Mouse (Mus musculus) heart, embryonic 16.5 days (tissue): ENCODE measurements around the gene Atg4c. TPM values are rescaled to one million over a fixed set of nuclear protein-coding genes. Genes with fewer than 3 reads are reported as not detected.
A peak's percentile ranks its signal among the peaks of the same experiment; 100 is the strongest.

Experiments
- ATAC-seq: fragments of 200-750 bp; cut with Nextera tagmentation; replicated peaks from 2 replicates; pipeline ENCODE4 v1.8.0; 2017; ENCODE audit warnings: moderate number of reproducible peaks; ENCODE audit not compliant: insufficient read depth, low FRiP score; ENCODE audit errors: extremely low read depth
- H3K27ac ChIP-seq: fragments of 300-500 bp; sonication (generic); 2 replicates; pipeline ENCODE4 v1.5.1; 2014; ENCODE audit warnings: mild to moderate bottlenecking, low read length, control low read depth, moderate library complexity
- H3K27me3 ChIP-seq: fragments of 300-500 bp; sonication (generic); 2 replicates; pipeline ENCODE4 v1.6.1; 2014; ENCODE audit warnings: low read length, mixed read lengths; ENCODE audit not compliant: control insufficient read depth, insufficient read depth
- H3K36me3 ChIP-seq: fragments of 300-500 bp; sonication (generic); 2 replicates; pipeline ENCODE4 v1.6.1; 2014; ENCODE audit not compliant: control insufficient read depth, insufficient read depth
- H3K4me1 ChIP-seq: fragments of 300-500 bp; sonication (generic); 2 replicates; pipeline ENCODE4 v1.6.1; 2014; ENCODE audit warnings: low read length, mixed read lengths; ENCODE audit not compliant: control insufficient read depth, insufficient read depth
- H3K4me2 ChIP-seq: fragments of 300-500 bp; sonication (generic); 2 replicates; pipeline ENCODE4 v1.6.1; 2014; ENCODE audit warnings: low read depth, mild to moderate bottlenecking, control low read depth, low read length
- H3K4me3 ChIP-seq: fragments of 300-500 bp; sonication (generic); 2 replicates; pipeline ENCODE4 v1.5.1; 2014; ENCODE audit warnings: mild to moderate bottlenecking, control low read depth, low read length
- H3K9ac ChIP-seq: fragments of 300-500 bp; sonication (generic); 2 replicates; pipeline ENCODE4 v1.6.1; 2014; ENCODE audit warnings: low read length, control low read depth
- H3K9me3 ChIP-seq: fragments of 300-500 bp; sonication (generic); replicated peaks from 2 replicates; pipeline ENCODE4 v1.6.1; 2016; ENCODE audit warnings: low read length; ENCODE audit not compliant: control insufficient read depth
- WGBS: fragments of 180-500 bp; shearing (Covaris S2); extraction: QIAGEN DNeasy Blood & Tissue Kit; methylation state at CpG from one replicate; pipeline ENCODE4 v1.1.7; 2014; 5-methylcytosine and 5-hydroxymethylcytosine counted together
- polyA plus RNA-seq: library from polyadenylated mRNA; unstranded; fragments of >200 nt; fragmentation: Nextera tagmentation; extraction: Ambion mirVana; gene quantifications from 2 replicates; pipeline ENCODE4 v1.2.1, GENCODE M21; 2015

The Atg4c gene
- polyA plus RNA-seq, 1 experiment from 2014 or later: 10.7 TPM

- Histone ChIP-seq H3K9ac (no peak overlapping the region), H3K27ac (no peak overlapping the region), H3K36me3 (no peaks in the 10 kb centered on the region), H3K4me3 (no peak overlapping the region), H3K4me1 (peaks cover 6% of the 10 kb centered on the region), H3K27me3 (no peaks in the 10 kb centered on the region), H3K9me3 (no peaks in the 10 kb centered on the region), H3K4me2 (no peak overlapping the region)
- ATAC-seq: no peak
- WGBS: 67% methylated on average over 9 of the region's 9 CpGs
These were observed 11.9 kb upstream of the Atg4c start for GRCm38 (mm10) chr4:99181739-99182419.

GRCm38 (mm10) chr4:99182660-99183431, 10.9 kb upstream of the Atg4c start:
- Histone ChIP-seq H3K27ac (no peak overlapping the region), H3K4me3 (no peak overlapping the region), H3K4me2 (no peak overlapping the region), H3K27me3 (no peaks in the 10 kb centered on the region), H3K36me3 (no peaks in the 10 kb centered on the region), H3K9ac (no peak overlapping the region), H3K4me1 (peaks cover 6% of the 10 kb centered on the region), H3K9me3 (no peaks in the 10 kb centered on the region)
- no peak for ATAC-seq
- 73% methylated on average over 20 of the region's 20 CpGs for WGBS

GRCm38 (mm10) chr4:99184678-99185077, 9.1 kb upstream of the Atg4c start:
- 68% methylated on average over 4 of the region's 4 CpGs for WGBS
- H3K9me3 ChIP-seq: no peaks in the 10 kb centered on the region
- H3K9ac ChIP-seq: no peak overlapping the region
- H3K4me1 ChIP-seq: peaks cover 3% of the 10 kb centered on the region; the same call in 1 of the 2 replicates
- H3K36me3 ChIP-seq: no peaks in the 10 kb centered on the region
- no peaks in the 10 kb centered on the region for H3K27me3 ChIP-seq
- no peak overlapping the region for H3K4me3 ChIP-seq
- no peak overlapping the region for H3K4me2 ChIP-seq
- no peak for ATAC-seq
- H3K27ac ChIP-seq: no peak overlapping the region

GRCm38 (mm10) chr4:99185305-99185704, 8.4 kb upstream of the Atg4c start:
- H3K27ac ChIP-seq: no peak overlapping the region
- no peaks in the 10 kb centered on the region for H3K27me3 ChIP-seq
- no peak for ATAC-seq
- H3K9ac ChIP-seq: no peak overlapping the region
- H3K36me3 ChIP-seq: no peaks in the 10 kb centered on the region
- no peak overlapping the region for H3K4me3 ChIP-seq
- no peaks in the 10 kb centered on the region for H3K4me1 ChIP-seq
- H3K4me2 ChIP-seq: no peak overlapping the region
- H3K9me3 ChIP-seq: no peaks in the 10 kb centered on the region
- 75% methylated on average over 4 of the region's 4 CpGs for WGBS

- no peak overlapping the region for H3K9ac ChIP-seq
- no peak overlapping the region for H3K27ac ChIP-seq
- no peaks in the 10 kb centered on the region for H3K9me3 ChIP-seq
- H3K4me3 ChIP-seq: no peak overlapping the region
- H3K27me3 ChIP-seq: no peaks in the 10 kb centered on the region
- H3K4me1 ChIP-seq: no peaks in the 10 kb centered on the region
- no peaks in the 10 kb centered on the region for H3K36me3 ChIP-seq
- WGBS: 88% methylated on average over 11 of the region's 11 CpGs
- no peak overlapping the region for H3K4me2 ChIP-seq
- no peak for ATAC-seq
These were observed 7.2 kb upstream of the Atg4c start for GRCm38 (mm10) chr4:99186412-99187125.

GRCm38 (mm10) chr4:99192640-99193039, 1.1 kb upstream of the Atg4c start:
- no peaks in the 10 kb centered on the region for H3K27me3 ChIP-seq
- no peak overlapping the region for H3K4me3 ChIP-seq
- H3K4me2 ChIP-seq: no peak overlapping the region
- no peak overlapping the region for H3K27ac ChIP-seq
- H3K9ac ChIP-seq: no peak overlapping the region
- WGBS: 78% methylated on average over 1 of the region's 1 CpGs
- H3K36me3 ChIP-seq: no peaks in the 10 kb centered on the region
- H3K9me3 ChIP-seq: no peaks in the 10 kb centered on the region
- H3K4me1 ChIP-seq: peaks cover 11% of the 10 kb centered on the region
- no peak for ATAC-seq

- no peak overlapping the region for H3K27ac ChIP-seq
- no peaks in the 10 kb centered on the region for H3K36me3 ChIP-seq
- H3K9ac ChIP-seq: peak overlapping the region; percentile 82
- ATAC-seq: no peak
- H3K9me3 ChIP-seq: no peaks in the 10 kb centered on the region
- WGBS: 43% methylated on average over 6 of the region's 6 CpGs
- no peaks in the 10 kb centered on the region for H3K27me3 ChIP-seq
- H3K4me1 ChIP-seq: peaks cover 11% of the 10 kb centered on the region
- H3K4me3 ChIP-seq: peak overlapping the region; percentile 68; the same call in 1 of the 2 replicates
- H3K4me2 ChIP-seq: peak overlapping the region; percentile 83
These were observed 520 bp upstream of the Atg4c start for GRCm38 (mm10) chr4:99193214-99193613.

- H3K36me3 ChIP-seq: no peaks in the 10 kb centered on the region
- no peak for ATAC-seq
- peak overlapping the region; percentile 82 for H3K9ac ChIP-seq
- H3K4me3 ChIP-seq: peak overlapping the region; percentile 68
- H3K4me2 ChIP-seq: peak overlapping the region; percentile 83
- H3K4me1 ChIP-seq: peaks cover 11% of the 10 kb centered on the region
- no peak overlapping the region for H3K27ac ChIP-seq
- 30% methylated on average over 5 of the region's 5 CpGs for WGBS
- H3K9me3 ChIP-seq: no peaks in the 10 kb centered on the region
- no peaks in the 10 kb centered on the region for H3K27me3 ChIP-seq
These were observed 1.1 kb downstream of the Atg4c start for GRCm38 (mm10) chr4:99194826-99195225.

- Histone ChIP-seq H3K9me3 (no peaks in the 10 kb centered on the region), H3K4me2 (no peak overlapping the region), H3K27ac (no peak overlapping the region), H3K36me3 (no peaks in the 10 kb centered on the region), H3K4me3 (no peak overlapping the region), H3K9ac (no peak overlapping the region), H3K27me3 (no peaks in the 10 kb centered on the region), H3K4me1 (peaks cover 4% of the 10 kb centered on the region; the same call in 1 of the 2 replicates)
- no peak for ATAC-seq
These were observed 5.0 kb downstream of the Atg4c start for GRCm38 (mm10) chr4:99198721-99199120.
